Mouse (Mus musculus): ENCODE data around the gene Gm45062.

- TF ChIP-seq GATA1 (IDR thresholded peaks at IDR 0.05; ENCODE audit: low read length): peak; percentile 86
- TF ChIP-seq TAL1 (IDR thresholded peaks at IDR 0.05; ENCODE audit: low read length): peak; percentile 83
Measured at GRCm38 (mm10) chr6:8423142-8423541, 163.9 kb downstream of the Gm45062 start.

All from erythroblast, embryonic 14.5 days (primary cell).